Comparison of ENCODE assay signal across 11 mouse cellular contexts in genomic region chr17:86038211-86038648, GRCm38 (mm10).
A peak's percentile ranks its signal among the peaks of the same experiment; 100 is the strongest.
DNase-seq lines count a peak whose midpoint lies in the region; ATAC-seq lines count a peak whose summit lies in the region.
"Had no signal": no experiment of that assay in that cellular context is flagged by ENCODE, and none has a peak within 500 bp of the region (broad histone marks: within the 10 kb centered on the region; RNA-seq: fewer than 3 reads in every experiment).

No protein-coding gene starts in this region.

- no peaks in the 10 kb centered on the region for H3K9me3 ChIP-seq in intestine, embryonic 14.5 days (ENCODE audit: control insufficient read depth, low read length)
- H3K9me3 ChIP-seq: neural tube, embryonic 13.5 days had no signal

- peaks cover 20% of the 10 kb centered on the region for H3K4me1 ChIP-seq in intestine, embryonic 14.5 days (replicated peaks; ENCODE audit: control insufficient read depth, insufficient read depth, low read length)

- peak overlapping the region; percentile 62 for H3K27ac ChIP-seq in intestine, embryonic 14.5 days (ENCODE audit: low read depth)
- H3K27ac ChIP-seq: neural tube, embryonic 13.5 days had no signal

- no peak overlapping the region for H3K9ac ChIP-seq in intestine, embryonic 14.5 days (ENCODE audit: low read length)
- H3K9ac ChIP-seq: neural tube, embryonic 13.5 days had no signal

- WGBS in intestine, embryonic 14.5 days = 26% methylated on average over 13 of the region's 13 CpGs

- H3K4me3 ChIP-seq in intestine, embryonic 14.5 days (ENCODE audit: low read depth, low read length) = no peak overlapping the region
- H3K4me3 ChIP-seq: neural tube, embryonic 13.5 days had no signal

- peak; percentile 87 for DNase-seq in heart, adult 11 months
- DNase-seq in heart, adult 9 months (ENCODE audit: low spot score in 2 of 2) = no peak
- peak; percentile 17 for DNase-seq in embryo, embryonic 9.5 days (ENCODE audit: extremely low spot score)
- DNase-seq in intestine, embryonic 14.5 days (ENCODE audit: low spot score) = no peak
- peak; percentile 15 for DNase-seq in lung, postnatal 36 days
- DNase-seq in right cerebral cortex, postnatal 4 days = no peak
- DNase-seq in layer of hippocampus, postnatal 14 days (ENCODE audit: low spot score in 2 of 2) = no peak
- DNase-seq in testis, postnatal 10 days (ENCODE audit: low spot score) = no peak
- DNase-seq: cerebellum, adult 8-10 months; layer of hippocampus, postnatal 36 days had no signal

- H3K4me2 ChIP-seq in intestine, embryonic 14.5 days (ENCODE audit: low read length) = peak overlapping the region; percentile 22; the same call in 1 of the 2 replicates
- H3K4me2 ChIP-seq: neural tube, embryonic 13.5 days had no signal

- H3K36me3 ChIP-seq in intestine, embryonic 14.5 days (ENCODE audit: control insufficient read depth, insufficient read depth, low read length) = no peaks in the 10 kb centered on the region
- H3K36me3 ChIP-seq: neural tube, embryonic 13.5 days had no signal

- 0 out of 2 replicates have a peak, but pooled peaks have one; percentile 40 for ATAC-seq in intestine, embryonic 14.5 days (replicated peaks; ENCODE audit: low FRiP score, low TSS enrichment, low read depth)

- no peaks in the 10 kb centered on the region for H3K27me3 ChIP-seq in intestine, embryonic 14.5 days (replicated peaks; ENCODE audit: control insufficient read depth, insufficient read depth, low read length)
- H3K27me3 ChIP-seq: neural tube, embryonic 13.5 days had no signal

Comparison
In these comparisons a context has a peak if more than half of its experiments do, and no peak if none do; other contexts are left out.
1. DNase-seq: peak in heart, adult 11 months (single experiment), embryo, embryonic 9.5 days (single experiment) and lung, postnatal 36 days (single experiment); none in heart, adult 9 months (0 of 2), intestine, embryonic 14.5 days (single experiment), right cerebral cortex, postnatal 4 days (single experiment), layer of hippocampus, postnatal 14 days (0 of 2) and testis, postnatal 10 days (single experiment).